Mouse (Mus musculus): ENCODE measurements around the gene Ppp2r5b.

Ppp2r5b gene

DNA sequence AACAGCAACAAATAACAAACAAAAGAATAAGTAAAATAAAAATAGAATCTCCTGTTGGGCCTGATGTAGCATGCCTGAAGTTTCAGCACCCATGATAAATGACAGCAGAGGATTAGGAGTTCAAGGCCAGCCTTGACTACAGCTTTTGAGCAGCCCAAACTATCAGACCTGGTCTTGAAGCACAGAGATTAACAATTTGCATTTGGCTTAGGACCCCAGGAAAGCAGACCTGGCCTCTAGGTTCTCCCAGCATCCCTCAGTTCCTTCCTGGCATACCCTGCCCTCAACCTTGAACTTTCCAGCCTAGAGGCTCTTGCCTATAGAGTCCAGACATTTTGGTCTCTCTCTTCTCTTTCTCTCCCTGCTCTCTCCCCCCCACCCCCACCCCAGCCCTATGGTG lies 3.1 kb upstream of the Ppp2r5b start:
- no peak for DNase-seq (ENCODE audit: extremely low spot score, low read depth, low spot score)

DNA sequence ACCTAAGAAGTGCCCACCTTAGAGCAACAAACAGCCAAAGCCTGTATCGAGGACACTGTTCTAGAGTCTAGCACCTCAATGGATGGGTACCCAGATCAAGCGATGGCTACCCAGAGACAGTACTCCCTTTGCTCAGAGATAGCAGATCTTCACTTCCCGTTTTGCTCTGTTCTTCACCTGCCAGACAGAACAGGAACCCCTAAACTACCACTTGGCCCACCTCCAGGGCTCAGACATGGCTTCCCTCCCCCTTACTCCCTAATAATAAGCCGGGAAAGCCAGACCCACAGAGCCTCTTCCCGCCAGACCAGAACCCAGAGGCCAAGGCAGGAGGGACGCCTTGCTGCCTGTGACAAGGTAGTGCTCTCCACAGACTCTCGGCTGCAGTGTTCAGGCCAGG lies 1.2 kb upstream of the Ppp2r5b start:
- DNase-seq (ENCODE audit: extremely low spot score, low read depth, low spot score), result no peak

DNA sequence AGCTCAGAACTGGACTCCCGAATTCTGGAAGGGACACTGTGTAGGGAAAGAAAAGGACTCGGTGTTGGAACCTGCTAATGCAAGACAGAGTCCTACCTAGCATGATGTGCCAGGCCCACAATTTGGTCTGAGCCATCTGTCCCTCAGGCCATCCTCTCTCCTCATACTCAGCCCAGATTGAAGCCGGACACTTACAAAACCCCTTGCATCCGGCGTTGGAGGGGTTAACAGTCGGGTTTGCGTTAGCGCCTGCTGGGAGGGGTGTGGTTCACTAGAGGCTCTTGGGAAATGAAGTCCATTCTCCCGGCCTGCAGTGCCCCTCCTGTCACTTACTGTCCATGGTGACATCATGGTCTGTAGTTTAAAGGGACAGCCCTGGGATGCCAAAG lies 375 bp upstream of the Ppp2r5b start:
- peak; percentile 73 for DNase-seq (ENCODE audit: extremely low spot score, low read depth, low spot score)

DNA sequence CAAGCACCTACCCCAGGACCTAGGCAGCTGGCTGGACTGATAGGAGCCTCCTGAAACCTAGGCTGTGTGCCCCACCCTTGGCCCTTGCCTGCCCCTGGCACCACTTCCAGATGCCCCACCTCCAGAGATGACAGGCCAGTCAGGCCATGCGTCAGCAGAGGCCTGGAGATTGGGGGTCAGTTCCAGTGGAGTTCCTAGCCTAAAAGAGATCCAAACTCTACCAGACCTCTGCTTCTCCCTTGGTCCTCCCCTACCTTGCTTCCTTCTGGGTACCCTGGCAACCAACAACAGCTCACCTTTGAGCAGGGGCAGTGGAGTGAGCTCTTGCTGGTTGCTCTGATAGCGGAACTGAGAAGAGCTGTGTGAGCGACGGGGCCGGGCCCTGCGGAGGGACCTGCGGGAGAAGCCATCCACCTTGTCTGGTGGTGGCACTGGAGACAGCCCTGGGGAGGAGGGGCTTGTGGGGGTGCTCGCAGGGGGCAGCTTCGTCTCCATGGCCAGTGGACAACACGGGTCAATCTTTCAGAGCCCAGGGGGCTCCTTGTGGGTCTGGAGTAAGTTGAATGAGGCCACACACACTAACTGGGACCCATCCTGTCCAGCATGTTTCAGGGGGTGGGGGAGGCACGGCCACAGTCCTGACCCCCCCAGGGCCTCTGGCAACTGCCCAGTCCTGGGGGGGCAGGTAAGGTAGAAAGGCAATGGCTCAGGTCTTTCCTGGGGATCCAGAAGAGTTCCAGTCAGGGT lies 1.2 kb downstream of the Ppp2r5b start:
- no peak for DNase-seq (ENCODE audit: extremely low spot score, low read depth, low spot score)

DNA sequence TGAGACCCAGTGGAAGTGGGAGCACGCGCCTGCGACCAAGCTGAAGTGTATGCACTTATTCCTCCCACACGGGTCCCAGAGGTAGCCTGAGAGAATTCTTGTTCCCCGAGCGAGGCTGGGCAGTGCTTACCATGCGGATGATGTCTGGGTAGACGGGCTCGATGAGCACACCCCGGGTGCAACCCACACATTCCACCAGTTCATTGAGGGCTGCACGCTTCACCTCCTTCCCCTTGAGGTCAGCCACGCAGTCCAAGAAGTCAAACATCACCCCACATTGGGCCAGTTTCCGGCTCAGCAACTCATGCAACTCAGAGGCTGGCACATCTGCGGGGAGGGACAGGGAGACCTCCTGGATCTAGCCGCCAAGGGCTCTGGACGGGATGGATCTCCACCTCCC lies 2.0 kb downstream of the Ppp2r5b start:
- no peak for DNase-seq (ENCODE audit: extremely low spot score, low read depth, low spot score)

DNA sequence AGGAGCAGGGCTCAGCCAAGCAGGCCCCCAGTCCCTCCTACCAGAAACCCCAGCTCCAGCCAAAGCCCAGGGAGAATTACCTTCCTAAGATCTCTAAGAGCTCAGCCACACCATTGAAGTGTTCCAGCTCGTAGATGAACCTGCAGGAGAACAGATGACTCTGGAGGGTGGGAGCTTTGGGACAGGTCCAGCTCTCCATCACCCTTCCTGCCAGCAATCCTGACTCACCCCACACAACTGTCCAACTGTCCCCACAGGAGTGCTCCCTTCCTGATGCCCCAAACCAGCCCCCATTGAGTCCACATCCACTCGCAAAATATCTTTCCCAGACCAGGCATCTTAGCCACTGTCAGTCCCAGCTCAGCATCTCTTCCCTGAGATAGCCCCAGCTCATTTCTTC lies 4.6 kb downstream of the Ppp2r5b start:
- no peak for DNase-seq (ENCODE audit: extremely low spot score, low read depth, low spot score)

DNA sequence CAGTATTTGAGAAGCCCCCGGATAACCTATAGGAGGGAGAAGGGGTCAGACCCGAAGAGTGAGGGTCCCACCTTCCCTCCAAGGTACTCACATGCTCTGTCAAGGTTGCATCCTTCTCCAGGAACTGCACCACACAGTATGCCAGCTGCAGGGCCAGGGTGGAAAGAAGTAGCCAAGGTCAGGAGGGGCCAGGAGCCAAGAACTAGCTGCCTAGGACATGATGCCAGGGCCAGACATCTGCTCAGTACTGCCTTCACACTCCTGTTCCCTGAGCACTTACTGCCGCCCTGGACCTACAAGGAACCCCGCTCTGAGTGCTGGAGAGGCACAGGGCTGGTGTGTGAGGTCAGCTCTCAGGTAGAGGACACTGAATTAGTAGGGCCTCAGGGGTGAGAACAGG lies 5.3 kb downstream of the Ppp2r5b start:
- no peak for DNase-seq (ENCODE audit: extremely low spot score, low read depth, low spot score)

DNA sequence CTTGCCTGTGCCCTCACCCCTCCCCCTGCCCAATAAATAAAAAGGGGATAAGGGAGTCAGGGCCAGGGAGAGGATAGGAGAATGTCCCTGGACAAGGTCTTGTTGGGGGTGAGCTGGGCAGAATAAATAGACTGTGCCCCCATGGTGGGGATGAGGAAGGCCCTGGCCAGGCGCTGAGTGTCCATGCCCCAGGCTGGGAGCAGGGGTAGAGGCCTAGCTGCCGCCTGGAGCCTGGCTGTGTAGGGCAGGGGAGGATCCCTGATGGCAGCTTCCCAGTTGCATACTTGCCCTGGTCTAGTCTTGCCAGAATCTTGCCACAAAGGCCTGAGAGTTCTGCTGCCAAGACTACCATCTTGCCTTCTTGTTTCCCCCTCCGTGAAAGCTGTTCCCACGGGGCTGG lies 7.8 kb downstream of the Ppp2r5b start:
- no peak for DNase-seq (ENCODE audit: extremely low spot score, low read depth, low spot score)

DNA sequence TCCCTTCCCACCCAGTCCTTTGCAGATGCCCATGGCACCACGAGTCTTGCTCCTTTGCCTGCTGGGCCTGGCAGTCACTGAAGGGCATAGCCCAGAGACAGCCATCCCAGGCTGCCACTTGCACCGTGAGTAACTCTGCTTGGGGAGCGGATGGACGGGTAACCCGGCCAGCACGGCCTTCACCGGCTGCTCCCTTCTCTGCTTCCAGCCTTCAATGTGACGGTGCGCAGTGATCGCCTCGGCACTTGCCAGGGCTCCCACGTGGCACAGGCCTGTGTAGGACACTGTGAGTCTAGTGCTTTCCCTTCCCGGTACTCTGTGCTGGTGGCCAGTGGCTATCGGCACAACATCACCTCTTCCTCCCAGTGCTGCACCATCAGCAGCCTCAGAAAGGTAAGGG lies 8.9 kb downstream of the Ppp2r5b start:
- DNase-seq (ENCODE audit: extremely low spot score, low read depth, low spot score), result no peak

DNA sequence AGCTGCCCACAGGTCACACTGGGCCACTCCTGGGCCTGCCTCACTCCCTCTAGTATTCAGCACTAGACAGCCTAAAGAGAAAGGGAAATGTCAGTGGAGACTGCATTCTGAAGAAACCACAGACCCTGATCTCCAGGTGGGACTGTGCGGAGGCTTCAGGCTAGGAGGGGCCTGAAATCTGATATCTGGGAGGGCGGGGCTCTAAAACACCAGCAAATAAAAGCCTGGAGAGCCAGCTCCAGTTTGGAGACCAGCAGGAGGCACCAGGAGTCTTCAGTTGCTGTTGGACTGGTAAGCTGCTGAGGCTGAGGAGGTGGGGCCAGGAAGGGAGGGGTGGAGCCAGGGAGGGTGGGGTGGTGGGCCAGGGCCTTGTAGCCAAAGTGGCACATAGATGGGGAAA lies 9.5 kb downstream of the Ppp2r5b start, which contains the start of gene Gpha2:
Gpha2 (plus strand) TSS at position 246 of the 400 bp plus-strand sequence.
- no peak for DNase-seq (ENCODE audit: extremely low spot score, low read depth, low spot score)

DNA sequence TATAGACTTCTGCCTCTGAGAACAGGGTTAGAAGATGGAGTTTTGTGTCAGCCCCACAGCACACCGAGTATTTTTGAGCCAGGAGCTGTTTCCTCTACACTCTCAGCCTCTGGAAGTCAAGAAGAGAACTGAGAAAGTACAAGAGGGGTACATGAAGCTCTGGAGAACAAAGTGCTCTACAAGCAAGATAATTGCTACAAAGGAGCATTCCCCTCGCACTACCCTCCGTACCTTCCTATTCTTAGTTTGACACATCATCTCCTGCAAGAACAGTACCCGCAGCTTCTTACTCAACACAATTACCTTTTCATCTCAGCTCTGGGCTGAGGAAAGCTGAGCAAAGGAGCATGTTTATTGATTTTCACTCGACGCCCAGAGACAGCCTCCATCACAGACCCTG lies 17.1 kb downstream of the Ppp2r5b start:
- DNase-seq (ENCODE audit: extremely low spot score, low read depth, low spot score), result no peak

DNA sequence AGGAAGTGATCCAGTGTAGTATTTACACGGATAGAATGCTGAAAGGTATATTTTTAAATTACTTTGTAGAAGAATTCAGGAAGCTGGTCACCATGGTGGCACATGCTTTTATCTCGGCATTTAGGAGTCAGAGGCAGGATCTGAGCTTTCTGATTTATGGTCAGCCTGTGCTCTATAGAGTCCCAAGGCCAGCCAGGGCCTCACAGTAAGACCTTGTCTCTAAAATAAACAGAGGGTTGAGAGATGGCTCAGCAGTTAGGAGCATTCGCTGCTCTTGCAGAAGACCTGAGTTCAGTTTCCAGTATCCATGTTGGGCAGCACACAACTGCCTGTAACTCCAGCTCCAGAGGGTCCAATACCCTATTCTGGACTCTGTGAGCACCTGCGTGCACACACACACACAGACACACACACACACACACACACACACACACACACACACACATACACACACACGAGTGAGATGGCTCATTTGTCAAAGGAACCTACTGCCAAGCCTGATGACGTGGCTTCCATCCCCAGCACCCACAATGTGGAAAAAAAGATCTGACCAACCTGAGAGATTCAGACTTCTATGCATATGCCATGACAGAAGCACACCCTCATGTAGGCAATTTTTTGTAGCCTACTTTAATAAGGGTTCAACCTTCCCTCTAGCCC lies 19.5 kb downstream of the Ppp2r5b start:
- DNase-seq (ENCODE audit: extremely low spot score, low read depth, low spot score), result no peak

DNA sequence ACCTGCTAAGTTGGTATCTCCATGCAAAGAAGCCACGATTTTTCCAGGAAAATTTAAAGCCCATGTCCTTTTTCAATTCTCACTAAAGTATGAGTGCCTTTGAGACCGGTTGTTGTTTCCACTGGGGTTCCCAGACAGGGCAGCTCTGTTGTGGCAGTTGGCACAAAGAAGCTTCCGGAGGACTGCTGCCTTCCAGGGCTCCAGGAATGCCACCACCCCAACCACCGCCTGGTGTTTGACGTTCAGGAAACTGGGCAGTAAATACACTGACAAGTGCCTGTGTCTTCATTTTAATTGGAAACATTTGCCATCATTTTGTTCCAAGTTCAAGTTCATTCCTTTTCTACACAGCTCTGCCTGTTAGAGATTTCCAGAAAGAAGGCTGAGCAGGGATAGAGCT lies 29.0 kb downstream of the Ppp2r5b start:
- no peak for DNase-seq (ENCODE audit: extremely low spot score, low read depth, low spot score)

DNA sequence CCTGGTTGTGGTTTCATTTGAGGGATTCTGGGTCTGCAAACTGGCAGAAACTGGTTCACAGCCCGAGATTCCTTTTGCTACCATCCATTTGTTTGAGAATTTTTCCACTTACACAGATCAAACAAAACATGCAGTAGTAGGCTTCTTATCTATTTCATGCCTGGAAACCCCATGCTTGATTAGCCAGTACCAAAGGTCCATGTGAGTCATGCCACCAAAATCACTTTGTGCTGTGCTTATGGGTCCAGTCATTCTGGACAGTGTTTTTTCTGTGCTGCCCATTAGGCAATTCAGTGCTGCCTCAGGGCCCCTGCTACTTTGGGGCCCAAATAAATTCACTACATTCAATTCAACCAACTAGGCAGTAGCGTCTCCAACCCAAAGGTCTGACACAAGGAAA lies 31.4 kb downstream of the Ppp2r5b start:
- DNase-seq (ENCODE audit: extremely low spot score, low read depth, low spot score), result no peak

DNA sequence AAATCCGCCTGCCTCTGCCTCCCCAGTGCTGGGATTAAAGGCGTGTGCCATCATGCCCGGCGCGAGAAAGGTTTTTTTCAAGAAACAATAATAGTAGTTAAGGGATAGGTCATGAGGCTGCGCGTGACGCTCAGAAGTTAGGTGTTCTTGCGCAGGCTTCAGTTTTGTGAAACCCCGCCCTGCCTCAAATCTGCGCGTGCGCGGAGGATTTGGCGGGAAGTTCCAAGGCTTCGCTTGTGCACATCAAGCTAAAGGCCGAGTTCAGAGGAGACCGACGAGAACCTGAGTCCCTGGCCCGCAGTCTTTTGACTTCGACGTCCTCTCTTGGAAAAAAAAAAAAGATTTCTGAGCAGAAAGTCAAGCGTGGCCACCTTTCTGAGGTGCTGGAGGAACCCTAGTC lies 51.5 kb downstream of the Ppp2r5b start, which contains the start of gene Majin:
Majin (plus strand) TSS at position 258 of the 400 bp plus-strand sequence.
- no peak for DNase-seq (ENCODE audit: extremely low spot score, low read depth, low spot score)

DNA sequence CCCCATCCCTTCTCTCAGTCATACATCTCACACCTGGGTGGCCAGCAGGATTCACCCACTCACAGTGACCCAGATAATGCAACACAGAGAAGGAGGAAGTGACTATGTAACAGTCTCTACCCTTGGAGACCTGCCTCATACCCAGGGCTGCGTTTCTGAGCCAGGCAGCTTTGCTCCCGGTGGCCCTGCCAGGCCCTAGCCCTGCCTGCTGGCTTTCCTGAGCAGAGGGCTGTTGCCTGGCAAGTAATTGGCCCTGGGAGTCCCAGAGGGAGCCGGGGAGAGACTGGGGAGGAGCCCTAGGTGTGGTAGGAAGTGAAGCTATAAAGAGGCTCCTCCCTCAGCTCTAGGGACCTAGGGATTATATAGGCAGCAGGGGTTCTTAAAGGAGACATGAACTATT lies 53.1 kb downstream of the Ppp2r5b start:
- no peak for DNase-seq (ENCODE audit: extremely low spot score, low read depth, low spot score)

DNA sequence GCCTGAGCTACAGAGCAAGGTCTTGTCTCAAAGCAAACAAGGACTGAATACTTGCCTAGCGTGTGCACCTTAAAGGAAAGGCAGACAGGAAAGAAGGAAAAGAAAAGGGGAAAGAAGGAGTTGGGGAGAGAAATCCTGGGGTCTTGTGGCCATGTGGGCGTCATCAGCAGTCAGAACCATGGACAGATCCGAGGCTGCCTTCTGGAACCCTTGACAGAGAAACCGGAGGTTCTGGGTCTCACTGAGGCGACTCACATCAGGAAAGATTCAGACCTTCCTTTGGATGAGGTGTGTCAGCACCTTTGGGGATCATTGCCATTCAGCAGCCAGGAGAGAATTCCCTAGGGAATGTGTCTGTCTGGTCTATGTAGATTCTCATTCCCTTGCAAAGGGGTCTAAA lies 54.0 kb downstream of the Ppp2r5b start:
- no peak for DNase-seq (ENCODE audit: extremely low spot score, low read depth, low spot score)

DNA sequence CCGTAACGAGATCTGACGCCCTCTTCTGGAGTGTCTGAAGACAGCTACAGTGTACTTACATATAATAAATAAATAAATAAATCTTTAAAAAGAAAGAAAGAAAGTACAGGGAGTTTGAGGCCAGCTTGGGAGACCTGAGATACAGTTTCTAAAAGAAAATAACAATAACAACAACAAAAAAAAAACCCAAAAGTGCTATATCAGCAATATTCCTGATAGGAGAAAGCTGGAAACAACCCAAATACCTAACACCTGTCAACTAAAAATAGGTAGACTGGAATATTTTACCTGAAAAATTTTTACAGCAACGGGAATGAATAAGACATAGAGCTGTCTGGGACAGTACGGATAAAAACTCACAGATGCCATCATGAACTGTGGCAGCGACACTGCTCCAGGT lies 56.9 kb downstream of the Ppp2r5b start:
- DNase-seq (ENCODE audit: extremely low spot score, low read depth, low spot score), result no peak
